Mouse (Mus musculus) intestine, embryonic 16.5 days (tissue): Measurements from ENCODE around the gene Col15a1. TPM values are rescaled to one million over a fixed set of nuclear protein-coding genes. Genes with fewer than 3 reads are reported as not detected.

ENCODE experiments used
- ATAC-seq: fragments of 200-750 bp; cut with Nextera tagmentation; 2 replicates; pipeline ENCODE4 v1.8.0; 2017; ENCODE audit warnings: moderate TSS enrichment, moderate library complexity
- H3K27ac ChIP-seq: fragments of 300-500 bp; sonication (generic); 2 replicates; pipeline ENCODE4 v1.5.1; 2014; ENCODE audit warnings: mild to moderate bottlenecking, low read length
- H3K27me3 ChIP-seq: fragments of 300-500 bp; sonication (generic); replicated peaks from 2 replicates; pipeline ENCODE4 v1.6.1; 2014; ENCODE audit warnings: low read length, control low read depth, mixed read lengths; ENCODE audit not compliant: control insufficient read depth, insufficient read depth
- H3K36me3 ChIP-seq: fragments of 300-500 bp; sonication (generic); 2 replicates; pipeline ENCODE4 v1.6.1; 2014; ENCODE audit warnings: low read length, control low read depth; ENCODE audit not compliant: control insufficient read depth, insufficient read depth
- H3K4me1 ChIP-seq: fragments of 300-500 bp; sonication (generic); 2 replicates; pipeline ENCODE4 v1.6.1; 2014; ENCODE audit warnings: low read length, control low read depth, mixed read lengths; ENCODE audit not compliant: control insufficient read depth, insufficient read depth
- H3K4me2 ChIP-seq: fragments of 300-500 bp; sonication (generic); 2 replicates; pipeline ENCODE4 v1.6.1; 2014; ENCODE audit warnings: low read depth, low read length, control low read depth
- H3K4me3 ChIP-seq: fragments of 300-500 bp; sonication (generic); 2 replicates; pipeline ENCODE4 v1.5.1; 2014; ENCODE audit warnings: mild to moderate bottlenecking, low read length
- H3K9ac ChIP-seq: fragments of 300-500 bp; sonication (generic); 2 replicates; pipeline ENCODE4 v1.6.1; 2014; ENCODE audit warnings: low read depth, low read length
- H3K9me3 ChIP-seq: fragments of 300-500 bp; sonication (generic); 2 replicates; pipeline ENCODE4 v1.6.1; 2016; ENCODE audit warnings: low read length, control low read depth; ENCODE audit not compliant: control insufficient read depth
- WGBS: fragments of 180-500 bp; shearing (Covaris S2); extraction: QIAGEN DNeasy Blood & Tissue Kit; methylation state at CpG from one replicate; pipeline ENCODE4 v1.1.7; 2014; 5-methylcytosine and 5-hydroxymethylcytosine counted together
- polyA plus RNA-seq: library from polyadenylated mRNA; unstranded; fragments of >200 nt; fragmentation: Nextera tagmentation; extraction: Ambion mirVana; gene quantifications from 2 replicates; pipeline ENCODE4 v1.2.1, GENCODE M21; 2015

Col15a1 gene
- polyA plus RNA-seq, 1 experiment from 2014 or later = 12.7 TPM

DNA sequence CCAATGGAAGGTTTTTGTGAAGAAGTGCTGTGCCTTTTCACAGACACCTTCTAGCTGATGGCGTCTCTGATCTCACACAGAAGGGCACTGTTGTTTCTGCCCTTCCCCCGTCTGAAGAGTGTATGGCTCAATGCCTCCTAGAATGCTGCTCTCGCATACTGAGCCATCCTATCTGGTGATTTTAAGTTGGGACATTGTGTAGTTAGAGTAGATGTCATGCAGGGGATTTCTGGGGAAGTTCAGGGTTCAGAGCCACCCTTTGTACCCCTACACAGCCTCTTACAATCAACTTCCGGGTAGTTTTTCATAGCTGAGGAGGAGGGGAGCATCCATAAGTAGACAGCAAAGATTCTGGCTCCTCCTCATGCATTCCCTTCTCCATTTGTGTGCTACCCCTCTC lies 79.5 kb downstream of the Col15a1 start:
- Histone ChIP-seq H3K9me3 (no peaks in the 10 kb centered on the region), H3K4me2 (no peak overlapping the region), H3K4me1 (peaks cover 16% of the 10 kb centered on the region), H3K27ac (no peak overlapping the region), H3K36me3 (no peaks in the 10 kb centered on the region), H3K27me3 (no peaks in the 10 kb centered on the region), H3K4me3 (no peak overlapping the region), H3K9ac (no peak overlapping the region)
- ATAC-seq = no peak
- 82% methylated on average over 4 of the region's 4 CpGs for WGBS

DNA sequence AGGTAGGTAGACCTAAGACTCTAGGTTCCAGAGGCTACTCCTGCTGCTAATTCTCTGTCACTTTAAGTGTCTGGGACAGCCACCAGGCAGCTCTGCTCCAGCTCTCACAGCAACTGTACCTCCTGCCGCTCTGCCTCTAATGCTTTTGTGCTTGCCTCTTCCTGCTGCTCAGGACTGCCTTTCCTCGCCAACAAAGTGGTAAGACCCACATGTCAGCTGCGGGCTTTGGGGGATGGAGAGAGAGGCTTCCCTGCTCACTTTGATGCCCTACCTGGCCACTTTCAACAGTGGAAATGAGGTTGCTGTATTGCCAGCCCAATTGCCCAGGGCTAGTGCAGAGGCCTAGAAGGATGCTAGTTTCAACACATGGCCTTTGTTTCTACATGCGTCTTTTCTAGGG lies 80.3 kb downstream of the Col15a1 start:
- no peaks in the 10 kb centered on the region for H3K36me3 ChIP-seq
- no peak overlapping the region for H3K9ac ChIP-seq
- no peak overlapping the region for H3K4me3 ChIP-seq
- no peak overlapping the region for H3K4me2 ChIP-seq
- 79% methylated on average over 4 of the region's 4 CpGs for WGBS
- no peaks in the 10 kb centered on the region for H3K27me3 ChIP-seq
- peaks cover 23% of the 10 kb centered on the region for H3K4me1 ChIP-seq
- no peak for ATAC-seq
- no peaks in the 10 kb centered on the region for H3K9me3 ChIP-seq
- no peak overlapping the region for H3K27ac ChIP-seq

DNA sequence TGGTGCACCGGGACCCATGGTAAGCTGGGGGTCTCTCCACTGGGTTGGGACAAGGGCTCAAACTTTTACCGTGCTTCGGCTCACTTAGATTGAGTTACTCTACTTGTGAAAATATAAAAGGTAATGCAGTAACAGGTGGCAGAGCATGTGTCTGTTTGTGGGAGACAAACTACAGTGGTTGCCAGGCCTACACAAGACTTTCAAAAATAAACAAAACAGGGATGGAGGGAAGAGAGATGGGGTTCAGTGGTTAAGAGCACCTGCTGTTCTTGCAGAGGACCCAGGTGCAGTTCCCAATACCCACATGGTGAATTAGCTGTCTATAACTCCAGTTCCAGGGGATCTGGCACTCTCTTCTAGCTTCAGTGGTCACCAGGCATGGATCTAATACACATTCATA lies 81.6 kb downstream of the Col15a1 start:
- H3K4me3 ChIP-seq = no peak overlapping the region

DNA sequence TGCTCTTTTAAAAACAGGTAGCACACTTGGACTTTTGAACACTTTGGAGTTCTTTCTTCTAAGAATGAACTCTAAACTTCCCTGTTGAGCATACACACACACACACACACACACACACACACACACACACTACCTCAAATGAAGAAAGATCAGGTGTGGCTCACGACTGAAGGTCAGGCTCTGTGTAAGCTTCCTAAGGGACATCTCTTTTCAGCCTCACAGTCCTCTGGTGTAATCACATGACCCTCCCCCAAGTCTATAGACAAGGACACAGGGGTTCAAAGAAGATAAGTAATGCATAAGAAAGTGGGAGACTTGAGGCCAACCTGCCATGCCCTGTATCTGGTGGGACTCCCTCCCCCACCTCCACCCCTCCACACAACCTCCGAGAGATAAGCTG lies 82.5 kb downstream of the Col15a1 start:
- no peak overlapping the region for H3K4me3 ChIP-seq
- H3K27me3 ChIP-seq = no peaks in the 10 kb centered on the region
- H3K4me1 ChIP-seq = peaks cover 27% of the 10 kb centered on the region
- no peak overlapping the region for H3K27ac ChIP-seq
- 71% methylated on average over 2 of the region's 2 CpGs for WGBS
- no peaks in the 10 kb centered on the region for H3K9me3 ChIP-seq
- H3K36me3 ChIP-seq = no peaks in the 10 kb centered on the region
- peak; percentile 57 for ATAC-seq
- no peak overlapping the region for H3K9ac ChIP-seq
- H3K4me2 ChIP-seq = no peak overlapping the region

More for the DNA sequence above, 81.6 kb downstream of the Col15a1 start:
- peaks cover 35% of the 10 kb centered on the region for H3K4me1 ChIP-seq
- H3K4me2 ChIP-seq = no peak overlapping the region
- H3K9me3 ChIP-seq = no peaks in the 10 kb centered on the region
- ATAC-seq = no peak
- no peak overlapping the region for H3K27ac ChIP-seq
- no peaks in the 10 kb centered on the region for H3K36me3 ChIP-seq
- H3K27me3 ChIP-seq = no peaks in the 10 kb centered on the region
- H3K9ac ChIP-seq = no peak overlapping the region
- 85% methylated on average over 3 of the region's 3 CpGs for WGBS

DNA sequence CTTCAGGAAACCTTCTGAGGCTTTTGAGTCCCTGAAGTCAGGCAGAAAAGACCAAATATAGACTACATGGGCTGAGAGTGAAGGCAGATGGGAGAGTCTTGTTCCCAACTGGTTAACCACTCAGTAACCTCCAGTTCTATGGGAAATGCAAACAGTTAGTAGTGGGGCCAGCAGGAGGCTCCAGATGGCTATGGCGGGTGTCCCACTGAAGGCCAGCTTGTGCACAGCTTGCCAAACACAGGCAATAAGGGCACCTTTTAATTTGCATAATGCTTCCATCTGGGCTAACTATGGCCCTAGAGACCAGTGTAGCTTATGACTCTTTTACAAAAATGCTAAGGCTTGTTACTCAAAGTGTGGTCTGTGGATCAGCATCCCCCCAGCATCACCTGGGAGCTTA lies 83.1 kb downstream of the Col15a1 start:
- Histone ChIP-seq H3K27me3 (no peaks in the 10 kb centered on the region), H3K4me1 (peaks cover 22% of the 10 kb centered on the region), H3K36me3 (no peaks in the 10 kb centered on the region), H3K4me3 (no peak overlapping the region), H3K27ac (no peak overlapping the region), H3K9ac (no peak overlapping the region), H3K4me2 (no peak overlapping the region), H3K9me3 (no peaks in the 10 kb centered on the region)
- WGBS = 79% methylated on average over 1 of the region's 1 CpGs
- ATAC-seq = no peak

DNA sequence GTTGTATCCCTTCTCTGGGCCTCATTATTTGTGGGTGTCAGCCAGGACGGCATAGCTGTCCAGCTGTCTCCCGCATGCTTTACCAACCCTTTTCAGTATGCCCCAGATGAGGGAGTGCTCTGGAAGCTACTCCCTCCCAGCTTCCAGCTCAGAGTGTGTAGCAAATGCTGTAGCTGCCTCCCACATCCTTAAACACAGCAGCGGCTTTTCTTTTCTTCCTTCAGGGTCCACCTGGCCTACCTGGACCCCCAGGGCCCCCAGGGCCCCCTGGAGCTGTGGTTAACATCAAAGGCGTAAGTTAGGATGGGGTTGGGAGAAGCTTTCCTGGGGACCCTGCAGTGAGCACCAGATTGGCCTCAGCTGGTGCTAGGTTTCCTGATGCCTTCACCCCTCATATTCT lies 85.0 kb downstream of the Col15a1 start:
- no peak overlapping the region for H3K9ac ChIP-seq
- H3K4me2 ChIP-seq = no peak overlapping the region
- no peaks in the 10 kb centered on the region for H3K9me3 ChIP-seq
- WGBS = 59% methylated on average over 4 of the region's 4 CpGs
- H3K4me1 ChIP-seq = peaks cover 22% of the 10 kb centered on the region
- ATAC-seq = no peak
- H3K4me3 ChIP-seq = no peak overlapping the region
- H3K36me3 ChIP-seq = no peaks in the 10 kb centered on the region
- H3K27ac ChIP-seq = no peak overlapping the region
- H3K27me3 ChIP-seq = no peaks in the 10 kb centered on the region

DNA sequence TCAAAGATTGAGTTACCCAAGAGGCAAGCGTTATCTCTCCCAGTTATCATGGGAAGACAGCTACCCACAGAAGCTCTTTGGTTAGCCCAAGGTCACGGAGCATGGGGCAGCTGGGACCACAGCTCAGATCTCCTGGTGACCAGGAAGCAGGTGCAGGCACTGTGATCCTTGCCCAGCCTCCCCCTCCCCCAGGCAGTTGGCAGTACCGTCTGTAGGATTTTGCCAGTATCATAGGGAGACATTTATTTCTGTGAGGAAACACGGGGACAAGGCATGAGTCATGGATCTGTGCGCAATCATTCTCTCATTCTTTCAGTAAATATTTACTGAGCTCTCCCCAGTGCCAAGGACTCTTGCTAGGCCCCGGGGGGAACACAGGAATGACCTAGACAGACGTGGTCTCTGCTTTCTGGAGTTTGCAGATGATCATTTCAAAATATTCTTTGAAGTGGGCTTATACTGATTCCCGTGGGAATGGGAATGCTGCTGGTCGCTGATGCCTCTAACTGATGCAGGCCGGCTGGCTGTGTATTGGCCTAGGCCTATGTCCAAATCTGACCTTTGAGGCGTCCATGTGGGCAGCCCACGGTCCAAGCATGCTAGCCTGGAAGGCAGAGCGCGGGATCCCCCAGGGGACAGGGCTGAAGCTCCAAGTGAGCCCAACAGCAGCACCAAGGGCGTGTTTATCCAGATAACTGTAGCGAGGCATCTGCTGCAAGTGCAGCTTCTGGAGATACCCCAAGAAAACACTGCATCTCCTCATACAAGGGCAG lies 86.0 kb downstream of the Col15a1 start:
- 37% methylated on average over 16 of the region's 16 CpGs for WGBS
- no peak overlapping the region for H3K4me2 ChIP-seq

DNA sequence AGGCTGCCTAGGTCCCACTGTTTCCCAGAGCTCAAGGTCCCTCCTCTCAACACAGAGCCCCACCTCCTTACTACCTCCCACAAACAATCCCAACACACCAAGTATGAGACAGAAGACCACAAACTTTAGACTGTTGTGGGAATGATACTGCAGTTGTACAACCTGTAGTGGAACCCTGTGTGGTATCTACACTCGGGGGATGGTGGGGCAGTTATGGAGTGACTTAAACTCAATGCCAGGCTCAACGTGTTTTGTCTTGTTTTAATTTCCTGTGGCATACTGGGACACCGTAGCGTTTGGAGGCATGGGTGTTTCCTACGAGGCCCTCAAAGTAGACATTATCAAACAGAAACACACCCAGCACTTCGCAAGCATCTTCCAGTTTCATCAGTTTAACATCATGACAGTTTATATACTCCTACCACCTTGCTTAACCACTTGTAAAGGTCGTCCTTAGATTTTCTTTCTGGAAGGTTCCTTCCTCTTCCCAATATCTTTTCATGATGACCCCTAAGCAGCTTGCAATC lies 86.6 kb downstream of the Col15a1 start:
- no peaks in the 10 kb centered on the region for H3K27me3 ChIP-seq
- no peak overlapping the region for H3K4me3 ChIP-seq
- WGBS = 84% methylated on average over 7 of the region's 7 CpGs
- no peak for ATAC-seq
- peaks cover 22% of the 10 kb centered on the region for H3K4me1 ChIP-seq
- H3K9ac ChIP-seq = no peak overlapping the region
- peak overlapping the region; percentile 69 for H3K27ac ChIP-seq
- H3K36me3 ChIP-seq = no peaks in the 10 kb centered on the region
- H3K4me2 ChIP-seq = no peak overlapping the region
- peaks cover 5% of the 10 kb centered on the region; the same call in 1 of the 2 replicates for H3K9me3 ChIP-seq

More for the DNA sequence above, 86.0 kb downstream of the Col15a1 start:
- peaks cover 22% of the 10 kb centered on the region for H3K4me1 ChIP-seq
- H3K9me3 ChIP-seq = peaks cover 5% of the 10 kb centered on the region; the same call in 1 of the 2 replicates
- no peak overlapping the region for H3K9ac ChIP-seq
- peak; percentile 79 for ATAC-seq
- H3K27me3 ChIP-seq = no peaks in the 10 kb centered on the region
- no peaks in the 10 kb centered on the region for H3K36me3 ChIP-seq
- no peak overlapping the region for H3K4me3 ChIP-seq
- H3K27ac ChIP-seq = peak overlapping the region; percentile 69

DNA sequence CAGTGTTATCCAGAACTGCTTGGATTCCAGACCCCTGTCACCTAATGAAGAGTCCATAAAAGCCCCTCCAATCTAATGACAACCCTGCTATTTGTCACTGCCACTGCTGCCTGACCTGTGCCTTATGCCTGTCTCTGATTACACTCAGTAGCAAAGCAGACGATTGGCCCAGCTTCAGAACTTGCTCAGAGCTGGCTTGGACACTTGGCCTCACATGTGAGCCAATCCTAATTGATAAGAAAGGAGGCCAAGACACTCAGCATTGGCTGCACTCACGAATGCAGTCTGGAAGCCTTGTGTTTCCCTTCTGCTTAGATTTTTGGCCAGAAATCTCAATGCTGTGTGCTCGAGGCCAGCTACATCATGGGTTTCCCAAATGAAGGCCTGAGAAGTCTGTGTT lies 87.6 kb downstream of the Col15a1 start:
- Histone ChIP-seq H3K27me3 (no peaks in the 10 kb centered on the region), H3K27ac (no peak overlapping the region), H3K9me3 (peaks cover 5% of the 10 kb centered on the region; the same call in 1 of the 2 replicates), H3K4me2 (no peak overlapping the region), H3K4me1 (peaks cover 19% of the 10 kb centered on the region), H3K9ac (no peak overlapping the region), H3K4me3 (no peak overlapping the region), H3K36me3 (no peaks in the 10 kb centered on the region)
- WGBS = 44% methylated on average over 3 of the region's 3 CpGs
- no peak for ATAC-seq
